24 mouse cellular contexts compared by ENCODE assay signal in the genomic region with DNA sequence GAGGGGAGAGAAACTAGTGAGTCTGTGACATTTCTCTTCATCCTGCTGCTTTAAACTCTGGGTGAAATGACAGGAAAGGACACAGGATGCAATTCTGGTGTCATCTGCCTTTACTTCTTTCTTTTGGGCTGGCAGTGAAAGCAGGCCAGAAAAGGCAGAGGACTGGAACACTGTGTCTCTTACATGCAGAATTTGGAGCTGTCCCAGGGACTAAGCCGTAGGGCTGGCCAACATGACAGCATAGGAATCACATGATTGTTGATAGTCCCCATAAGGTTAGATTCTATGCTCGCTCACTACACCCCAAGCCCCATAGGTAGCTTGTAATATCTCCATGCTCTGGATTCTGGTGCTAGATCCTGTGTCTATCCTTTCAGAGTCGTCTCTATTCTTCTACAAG.
"Had no signal": no experiment of that assay in that cellular context is flagged by ENCODE, and none has a peak within 500 bp of the region (broad histone marks: within the 10 kb centered on the region; RNA-seq: fewer than 3 reads in every experiment).

No protein-coding gene starts in this region.

- H3K36me3 ChIP-seq: heart, embryonic 13.5 days; heart, embryonic 15.5 days; hindbrain, embryonic 13.5 days; hindbrain, embryonic 15.5 days; kidney, embryonic 15.5 days; limb, embryonic 13.5 days; limb, embryonic 15.5 days; liver, embryonic 12.5 days had no signal

- H3K4me1 ChIP-seq: heart, embryonic 13.5 days; heart, embryonic 15.5 days; hindbrain, embryonic 13.5 days; hindbrain, embryonic 15.5 days; kidney, embryonic 15.5 days; limb, embryonic 13.5 days; limb, embryonic 15.5 days; liver, embryonic 12.5 days had no signal

- H3K9ac ChIP-seq: forebrain, postnatal 0 days; heart, embryonic 13.5 days; heart, embryonic 15.5 days; hindbrain, embryonic 13.5 days; hindbrain, embryonic 15.5 days; kidney, embryonic 15.5 days; limb, embryonic 13.5 days; limb, embryonic 15.5 days; liver, embryonic 12.5 days; liver, embryonic 14.5 days had no signal

- H3K9me3 ChIP-seq: heart, embryonic 13.5 days; heart, embryonic 15.5 days; hindbrain, embryonic 13.5 days; hindbrain, embryonic 15.5 days; kidney, embryonic 15.5 days; limb, embryonic 13.5 days; limb, embryonic 15.5 days; liver, embryonic 12.5 days had no signal

- H3K27me3 ChIP-seq: heart, embryonic 15.5 days; hindbrain, embryonic 13.5 days; hindbrain, embryonic 15.5 days; kidney, embryonic 15.5 days; limb, embryonic 13.5 days; limb, embryonic 15.5 days; liver, embryonic 12.5 days had no signal

- DNase-seq: forebrain, postnatal 0 days; gastrocnemius, adult 2 months; gastrocnemius, postnatal 10 days; gastrocnemius, postnatal 36 days; heart, postnatal 14 days; kidney, adult 11 months; kidney, adult 2 months; kidney, adult 9 months; kidney, postnatal 14 days; kidney, postnatal 36 days; layer of hippocampus, adult 9-11 months; layer of hippocampus, postnatal 36 days; left cerebral cortex, postnatal 4 days had no signal

- H3K4me3 ChIP-seq: gastrocnemius, adult 2 months; heart, embryonic 13.5 days; heart, embryonic 15.5 days; hindbrain, embryonic 13.5 days; hindbrain, embryonic 15.5 days; kidney, embryonic 15.5 days; limb, embryonic 13.5 days; limb, embryonic 15.5 days; liver, embryonic 12.5 days had no signal

- H3K27ac ChIP-seq: gastrocnemius, adult 2 months; heart, embryonic 13.5 days; heart, embryonic 15.5 days; hindbrain, embryonic 13.5 days; hindbrain, embryonic 15.5 days; hindbrain, postnatal 0 days; kidney, embryonic 15.5 days; kidney, postnatal 0 days; limb, embryonic 13.5 days; limb, embryonic 15.5 days; liver, embryonic 12.5 days; liver, embryonic 14.5 days had no signal
